Mouse (Mus musculus) heart, postnatal 0 days (tissue): ENCODE results near the gene Nsd1. TPM values are rescaled to one million over a fixed set of nuclear protein-coding genes. Genes with fewer than 3 reads are reported as not detected.

Source experiments
- ATAC-seq: fragments of 200-750 bp; cut with Nextera tagmentation; 2 replicates; pipeline ENCODE4 v1.8.0; 2017; ENCODE audit warnings: low read depth, moderate number of reproducible peaks, moderate library complexity; ENCODE audit not compliant: insufficient read depth
- DNase-seq: peaks from one replicate; pipeline ENCODE4 v3.0.0-alpha.2; 2016; ENCODE audit warnings: low spot score
- H3K27ac ChIP-seq: fragments of 300-500 bp; sonication (generic); 2 replicates; pipeline ENCODE4 v1.5.1; 2014; ENCODE audit warnings: low read depth, mild to moderate bottlenecking
- H3K27me3 ChIP-seq: fragments of 300-500 bp; sonication (generic); 2 replicates; pipeline ENCODE4 v1.6.1; 2014; ENCODE audit warnings: low read length, mixed read lengths; ENCODE audit not compliant: control insufficient read depth, insufficient read depth
- H3K36me3 ChIP-seq: fragments of 300-500 bp; sonication (generic); replicated peaks from 2 replicates; pipeline ENCODE4 v1.6.1; 2014; ENCODE audit warnings: low read length, mixed read lengths; ENCODE audit not compliant: control insufficient read depth, insufficient read depth
- H3K4me1 ChIP-seq: fragments of 300-500 bp; sonication (generic); 2 replicates; pipeline ENCODE4 v1.6.1; 2014; ENCODE audit warnings: antibody characterized with exemption; ENCODE audit not compliant: control insufficient read depth, insufficient read depth
- H3K4me2 ChIP-seq: fragments of 300-500 bp; sonication (generic); 2 replicates; pipeline ENCODE4 v1.6.1; 2014; ENCODE audit warnings: low read depth, mild to moderate bottlenecking, low read length, moderate library complexity
- H3K4me3 ChIP-seq: fragments of 300-500 bp; sonication (generic); 2 replicates; pipeline ENCODE4 v1.5.1; 2014; ENCODE audit warnings: low read depth, low read length
- H3K9ac ChIP-seq: fragments of 300-500 bp; sonication (generic); replicated peaks from 2 replicates; pipeline ENCODE4 v1.6.1; 2014; ENCODE audit warnings: low read depth, low read length, mixed read lengths
- H3K9me3 ChIP-seq: fragments of 300-500 bp; sonication (generic); replicated peaks from 2 replicates; pipeline ENCODE4 v1.6.1; 2016; ENCODE audit warnings: low read length; ENCODE audit not compliant: control insufficient read depth
- CTCF ChIP-seq: IDR thresholded peaks from 2 replicates; pipeline ENCODE4 v1.5.1; 2016; ENCODE audit warnings: antibody characterized with exemption, control low read depth, low read depth
- EP300 ChIP-seq: IDR thresholded peaks from 2 replicates; pipeline ENCODE4 v1.6.1; 2016; ENCODE audit warnings: antibody characterized with exemption, low read depth
- WGBS: fragments of 180-500 bp; shearing (Covaris S2); extraction: QIAGEN DNeasy Blood & Tissue Kit; methylation state at CpG from one replicate; pipeline ENCODE4 v1.1.7; 2014; 5-methylcytosine and 5-hydroxymethylcytosine counted together
- polyA plus RNA-seq: library from polyadenylated mRNA; unstranded; fragments of >200 nt; fragmentation: Nextera tagmentation; extraction: Ambion mirVana; gene quantifications from 2 replicates; pipeline ENCODE4 v1.2.1, GENCODE M21; 2015
- total RNA-seq: library from RNA; depleted of rRNA; stranded (reverse); fragments of >200 nt; gene quantifications from 2 replicates; pipeline ENCODE4 v1.2.3, GENCODE M21; 2014; ENCODE audit warnings: low replicate concordance

Nsd1 gene
- total and polyA plus RNA-seq, 2 experiments from 2014 or later, result 45.4 to 75.1 TPM

GRCm38 (mm10) chr13:55212361-55213137 lies 3.0 kb downstream of the Nsd1 start:
- Histone ChIP-seq H3K4me1 (peaks cover 34% of the 10 kb centered on the region), H3K36me3 (peaks cover 25% of the 10 kb centered on the region), H3K27ac (peak overlapping the region; percentile 98), H3K9me3 (no peaks in the 10 kb centered on the region), H3K4me2 (peak overlapping the region; percentile 87), H3K27me3 (no peaks in the 10 kb centered on the region), H3K4me3 (peak overlapping the region; percentile 80), H3K9ac (peak overlapping the region; percentile 95)
- TF ChIP-seq CTCF (no peak), EP300 (0 out of 2 replicates have a peak, but pooled peaks have one; percentile 29)
- DNase-seq (peak; percentile 66), ATAC-seq (no peak; the same call in 1 of the 2 replicates)
- WGBS, result under 1% methylated on average over 54 of the region's 58 CpGs

- peak overlapping the region; percentile 98 for H3K27ac ChIP-seq
- 57% methylated on average over 10 of the region's 10 CpGs for WGBS
- no peaks in the 10 kb centered on the region for H3K9me3 ChIP-seq
- H3K4me2 ChIP-seq, result peak overlapping the region; percentile 87
- peaks cover 32% of the 10 kb centered on the region for H3K36me3 ChIP-seq
- peaks cover 34% of the 10 kb centered on the region for H3K4me1 ChIP-seq
- peak overlapping the region; percentile 80 for H3K4me3 ChIP-seq
- DNase-seq (no peak), ATAC-seq (no peak)
- no peaks in the 10 kb centered on the region for H3K27me3 ChIP-seq
- TF ChIP-seq EP300, result no peak
- TF ChIP-seq CTCF, result no peak
- peak overlapping the region; percentile 95 for H3K9ac ChIP-seq
These were observed 3.7 kb downstream of the Nsd1 start for GRCm38 (mm10) chr13:55213138-55213806.

DNA sequence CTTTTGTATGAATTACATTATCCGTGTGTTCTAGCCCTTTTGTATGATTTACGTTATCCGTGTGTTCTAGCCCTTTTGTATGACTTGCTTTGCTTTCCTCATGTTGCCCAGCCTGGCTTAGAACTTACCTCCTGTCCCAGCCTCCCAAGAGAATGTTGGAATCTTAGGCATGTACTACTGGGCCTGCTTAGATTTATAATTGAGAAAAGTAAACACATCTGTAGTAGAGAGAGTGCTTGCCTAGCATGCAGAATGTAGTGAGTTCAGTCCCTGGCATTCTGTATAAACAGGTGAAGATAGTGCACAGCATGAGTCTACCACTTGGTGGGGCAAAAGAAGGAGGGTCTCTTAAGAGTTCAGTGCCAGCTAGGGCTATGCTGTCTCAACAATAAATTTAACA lies 14.8 kb downstream of the Nsd1 start:
- peaks cover 69% of the 10 kb centered on the region for H3K36me3 ChIP-seq
- H3K9me3 ChIP-seq, result no peaks in the 10 kb centered on the region
- no peaks in the 10 kb centered on the region; the same call in 1 of the 2 replicates for H3K4me1 ChIP-seq
- ATAC-seq (no peak), DNase-seq (no peak)
- no peak overlapping the region for H3K27ac ChIP-seq
- no peak overlapping the region for H3K9ac ChIP-seq
- no peaks in the 10 kb centered on the region for H3K27me3 ChIP-seq
- H3K4me3 ChIP-seq, result no peak overlapping the region
- WGBS, result 95% methylated on average over 3 of the region's 3 CpGs
- no peak for TF ChIP-seq CTCF
- TF ChIP-seq EP300, result no peak
- H3K4me2 ChIP-seq, result no peak overlapping the region

DNA sequence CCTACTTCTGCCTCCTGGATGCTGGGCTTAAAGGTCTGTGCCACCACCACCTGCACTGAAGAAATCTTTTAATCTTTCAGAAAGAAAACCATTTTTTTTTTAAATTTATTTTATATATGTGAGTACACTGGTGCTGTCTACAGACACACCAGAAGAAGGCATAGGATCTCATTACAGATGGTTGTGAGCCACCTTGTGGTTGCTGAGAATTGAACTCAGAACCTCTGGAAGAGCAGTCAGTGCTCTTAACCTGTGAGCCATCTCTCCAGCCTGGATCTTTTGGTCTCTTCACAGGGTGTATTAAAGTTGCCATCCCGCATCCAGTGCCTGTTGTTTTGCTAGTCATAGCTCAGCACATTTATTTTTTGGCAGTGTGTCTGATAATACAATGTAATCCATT lies 21.1 kb downstream of the Nsd1 start:
- Histone ChIP-seq H3K9me3 (no peaks in the 10 kb centered on the region), H3K4me2 (no peak overlapping the region), H3K4me3 (no peak overlapping the region), H3K27ac (no peak overlapping the region), H3K36me3 (peaks cover 73% of the 10 kb centered on the region), H3K9ac (no peak overlapping the region), H3K4me1 (no peaks in the 10 kb centered on the region), H3K27me3 (no peaks in the 10 kb centered on the region)
- DNase-seq (no peak), ATAC-seq (no peak)
- WGBS, result 86% methylated on average over 1 of the region's 1 CpGs
- TF ChIP-seq EP300, result no peak
- TF ChIP-seq CTCF, result 0 out of 2 replicates have a peak, but pooled peaks have one; percentile 12

DNA sequence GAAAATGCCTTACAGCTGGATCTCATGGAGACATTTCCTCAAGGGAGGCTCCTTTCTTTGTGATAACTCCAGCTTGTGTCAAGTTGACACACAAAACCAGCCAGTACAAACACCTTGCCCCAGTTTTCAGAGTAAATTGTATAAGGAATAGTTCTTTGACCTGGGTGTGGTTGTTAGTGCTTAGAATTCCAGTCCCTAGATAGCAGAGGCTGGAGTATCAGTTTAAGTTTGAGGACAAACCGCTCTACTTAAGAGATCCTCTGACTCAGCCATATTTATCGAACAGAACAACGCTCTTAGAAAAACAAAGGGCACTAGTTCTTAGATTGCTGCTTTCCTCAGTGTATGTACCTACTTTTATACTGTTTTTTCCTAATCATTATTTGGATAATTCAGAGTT lies 33.6 kb downstream of the Nsd1 start:
- no peak for TF ChIP-seq CTCF
- Histone ChIP-seq H3K9me3 (no peaks in the 10 kb centered on the region), H3K36me3 (peaks cover 87% of the 10 kb centered on the region), H3K9ac (no peak overlapping the region), H3K4me3 (no peak overlapping the region), H3K27ac (no peak overlapping the region), H3K4me2 (no peak overlapping the region), H3K4me1 (no peaks in the 10 kb centered on the region), H3K27me3 (no peaks in the 10 kb centered on the region)
- DNase-seq (no peak), ATAC-seq (no peak)
- WGBS, result 63% methylated on average over 3 of the region's 3 CpGs
